Mouse (Mus musculus) erythroid progenitor cell, adult 5-6 weeks (primary cell): Measurements from ENCODE around the gene March4. TPM values are rescaled to one million over a fixed set of nuclear protein-coding genes. Genes with fewer than 3 reads are reported as not detected.

Experiments used
- ATAC-seq: replicated peaks from 2 replicates; pipeline ENCODE4 v1.8.0; 2016; ENCODE audit warnings: moderate number of reproducible peaks, mild to moderate bottlenecking, moderate TSS enrichment, inconsistent platforms; ENCODE audit not compliant: poor library complexity, low FRiP score, severe bottlenecking
- total RNA-seq, 2 experiments: library from RNA; stranded (forward) in 1 of 2; stranded (reverse) in 1 of 2; fragments of 150-400 nt in 1 of 2; fragments of 186-747, 209-891 nt in 1 of 2; gene quantifications; 2 replicates each; pipeline versions ENCODE4 v1.2.3 to v1.2.4; 2015 to 2017; ENCODE audit warnings: low replicate concordance in 2 of 2

The March4 gene
- total RNA-seq, 2 experiments from 2014 or later, result not detected

- no peak for ATAC-seq
Measured at GRCm38 (mm10) chr1:72532926-72533325, 3.8 kb downstream of the March4 start.

DNA sequence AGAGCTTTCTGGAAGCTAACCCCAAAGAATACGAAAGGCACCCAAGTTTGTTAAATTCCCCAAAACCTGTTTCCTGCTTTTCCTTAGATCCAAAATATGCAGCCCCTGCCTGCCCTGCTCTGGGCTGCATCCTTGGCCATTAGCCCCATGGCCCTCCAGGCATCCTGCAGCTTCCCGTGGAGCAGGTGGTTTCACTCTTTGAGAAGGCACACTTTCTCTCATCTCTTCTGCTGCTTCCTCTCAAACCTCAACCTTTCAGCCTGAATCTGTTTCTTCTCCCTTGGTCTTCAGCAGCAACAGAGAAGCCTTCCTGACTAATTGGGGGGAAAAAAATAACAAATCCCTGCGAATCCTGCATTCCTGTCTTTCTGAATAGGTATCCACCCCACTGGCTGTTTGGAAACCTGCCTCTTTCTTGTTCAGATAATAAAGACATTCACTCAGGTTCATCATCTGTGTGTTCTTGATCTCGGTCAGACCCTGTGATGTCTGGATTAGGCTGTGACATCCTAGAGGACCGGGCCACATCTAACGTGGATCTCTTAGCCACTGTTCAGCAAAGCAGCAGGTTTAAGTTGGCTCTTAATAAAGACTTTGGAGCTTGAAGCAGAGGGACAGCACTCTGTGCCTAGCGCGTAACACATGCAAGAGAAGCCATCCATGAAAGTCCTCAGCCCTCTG, 6.1 kb downstream of the March4 start:
- ATAC-seq, result no peak

DNA sequence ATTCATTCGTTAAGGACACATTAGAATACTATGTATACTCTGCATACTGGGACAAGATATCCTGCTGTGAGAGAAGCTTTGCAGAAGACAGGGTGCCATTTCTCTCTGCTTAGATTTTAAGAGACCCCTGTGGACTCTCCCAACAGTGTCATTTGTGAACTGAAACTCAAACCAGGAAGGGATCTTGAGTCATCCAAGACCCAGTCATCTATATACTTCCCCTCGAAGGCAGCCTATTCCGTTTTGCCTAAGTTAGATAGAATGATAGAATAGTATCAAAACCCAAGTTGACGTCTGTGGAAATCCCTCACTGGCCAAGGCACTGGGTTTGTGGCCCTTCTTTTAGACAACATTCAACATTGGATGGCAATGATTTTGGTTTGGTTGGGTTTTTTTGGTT, 7.5 kb downstream of the March4 start:
- ATAC-seq, result no peak

DNA sequence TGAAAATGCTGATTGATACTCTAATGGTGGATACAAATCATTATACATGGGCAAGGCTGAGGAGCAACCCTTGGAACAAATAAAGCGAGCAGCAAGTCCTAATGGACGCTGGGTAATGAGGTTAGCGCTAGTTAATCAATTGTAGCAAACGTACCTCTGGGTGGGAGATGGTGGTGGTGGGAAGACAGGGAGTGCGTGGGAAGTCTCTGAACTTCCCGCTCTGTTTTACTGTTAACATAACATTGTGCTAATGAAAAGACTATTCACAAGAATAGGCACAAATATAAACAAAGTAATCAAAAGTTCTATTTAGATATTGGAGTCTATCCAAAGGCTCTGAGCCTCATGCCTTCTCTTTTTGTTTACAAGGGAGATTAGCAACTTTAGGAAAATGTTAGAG, 13.1 kb downstream of the March4 start:
- no peak for ATAC-seq

GRCm38 (mm10) chr1:72510778-72511520, 25.8 kb downstream of the March4 start:
- ATAC-seq, result no peak

DNA sequence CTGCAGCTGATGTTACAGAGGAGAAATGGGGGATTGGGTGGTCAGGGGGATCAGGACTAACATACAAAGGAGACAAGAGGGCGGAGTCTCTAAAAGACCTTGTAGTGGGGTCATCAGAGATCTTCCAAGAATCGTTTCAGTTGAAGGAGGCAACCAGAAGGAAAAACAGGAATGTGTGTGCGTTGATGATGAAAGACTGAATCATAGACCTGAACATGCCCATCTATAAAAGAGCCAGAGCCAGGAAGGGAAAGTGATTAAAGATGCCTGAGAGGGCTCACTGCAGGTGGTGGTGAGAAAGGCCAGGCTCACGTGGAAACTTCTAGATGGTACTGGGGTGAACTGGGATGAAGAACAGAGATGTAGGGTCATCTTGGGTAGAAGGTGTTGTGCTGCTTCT, 27.2 kb downstream of the March4 start:
- no peak for ATAC-seq

GRCm38 (mm10) chr1:72507670-72508069, 29.1 kb downstream of the March4 start:
- ATAC-seq, result no peak

- no peak for ATAC-seq
Measured at GRCm38 (mm10) chr1:72506202-72506601, 30.5 kb downstream of the March4 start.

GRCm38 (mm10) chr1:72497609-72498008, 39.1 kb downstream of the March4 start:
- no peak for ATAC-seq

DNA sequence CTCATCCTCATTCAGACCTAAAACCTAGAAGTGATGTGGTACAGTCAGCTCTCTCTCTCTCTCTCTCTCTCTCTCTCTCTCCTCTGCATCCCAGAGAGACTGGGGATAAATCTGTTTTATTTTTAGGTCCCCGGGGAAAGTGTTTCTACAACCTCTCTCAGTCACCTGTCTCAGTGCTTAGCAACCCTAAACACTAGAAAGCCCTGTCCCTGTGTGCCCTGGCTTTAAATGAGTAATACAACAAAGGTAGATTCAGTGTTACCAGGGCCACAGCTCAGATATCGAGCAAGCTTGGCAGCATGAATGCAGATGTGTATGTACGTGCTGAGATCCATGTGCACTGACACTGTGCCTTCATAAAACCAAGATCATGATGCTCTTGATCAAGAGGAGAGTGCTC, 43.3 kb downstream of the March4 start:
- ATAC-seq, result no peak

GRCm38 (mm10) chr1:72492666-72493065, 44.1 kb downstream of the March4 start:
- no peak for ATAC-seq

- ATAC-seq, result no peak
Measured at GRCm38 (mm10) chr1:72491307-72491706, 45.4 kb downstream of the March4 start.

DNA sequence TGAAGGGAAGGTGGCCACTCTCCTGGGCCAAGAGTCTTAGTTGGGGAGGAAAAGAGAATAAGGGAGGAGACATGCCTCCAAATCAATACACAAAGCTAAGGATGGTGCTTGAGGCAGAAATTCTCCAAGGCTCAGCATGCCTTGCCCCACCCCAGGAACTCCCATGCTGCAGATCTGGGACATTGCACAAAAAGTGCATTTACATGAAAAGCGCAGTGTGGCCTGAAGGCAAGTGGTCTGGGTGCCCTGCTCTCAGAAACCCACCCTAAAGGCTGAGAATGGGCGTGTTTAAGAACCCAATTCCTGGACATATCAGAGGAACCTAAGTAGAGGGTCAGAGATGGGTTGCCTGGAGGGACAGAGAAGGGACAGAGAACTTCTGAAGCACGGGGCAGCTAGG, 45.9 kb downstream of the March4 start:
- no peak for ATAC-seq

- no peak for ATAC-seq
Measured at GRCm38 (mm10) chr1:72490193-72490592, 46.5 kb downstream of the March4 start.

- no peak for ATAC-seq
Measured at GRCm38 (mm10) chr1:72476594-72476993, 60.1 kb downstream of the March4 start.

DNA sequence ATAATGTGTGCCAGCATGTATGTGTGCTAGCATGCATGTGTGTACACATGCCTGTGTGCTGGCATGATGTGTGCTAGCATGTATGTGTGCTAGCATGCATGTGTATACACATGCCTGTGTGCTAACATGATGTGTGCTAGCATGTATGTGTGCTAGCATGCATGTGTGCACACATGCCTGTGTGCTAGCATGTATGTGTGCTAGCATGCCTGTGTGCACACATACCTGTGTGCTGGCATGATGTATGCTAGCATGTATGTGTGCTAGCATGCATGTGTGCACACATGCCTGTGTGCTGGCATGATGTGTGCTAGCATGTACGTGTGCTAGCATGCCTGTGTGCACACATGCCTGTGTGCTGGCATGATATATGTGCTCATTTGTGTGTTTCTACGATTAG, 67.7 kb downstream of the March4 start:
- no peak for ATAC-seq

- no peak for ATAC-seq
Measured at GRCm38 (mm10) chr1:72468466-72469003, 68.2 kb downstream of the March4 start.

- ATAC-seq, result no peak
Measured at GRCm38 (mm10) chr1:72464926-72465583, 71.7 kb downstream of the March4 start.

DNA sequence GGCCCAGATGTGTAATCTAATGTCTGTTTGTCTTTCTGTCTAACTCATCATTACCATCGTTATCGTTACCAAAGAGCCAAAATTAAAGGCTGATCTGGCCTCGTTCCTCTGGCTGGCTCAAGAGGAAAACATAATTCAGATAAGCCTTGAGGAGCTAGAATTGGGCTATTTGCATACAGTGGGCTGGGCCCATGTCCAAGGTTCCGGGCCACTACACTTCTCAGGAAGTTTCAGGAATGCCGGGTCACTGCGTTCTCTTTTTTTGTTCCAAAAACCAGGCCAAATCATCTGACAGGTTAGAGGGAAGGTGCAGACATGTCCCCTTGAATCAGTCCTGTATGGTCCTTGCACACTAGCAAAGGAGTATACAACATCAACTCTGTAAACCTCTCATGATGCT, 74.2 kb downstream of the March4 start:
- ATAC-seq, result no peak

DNA sequence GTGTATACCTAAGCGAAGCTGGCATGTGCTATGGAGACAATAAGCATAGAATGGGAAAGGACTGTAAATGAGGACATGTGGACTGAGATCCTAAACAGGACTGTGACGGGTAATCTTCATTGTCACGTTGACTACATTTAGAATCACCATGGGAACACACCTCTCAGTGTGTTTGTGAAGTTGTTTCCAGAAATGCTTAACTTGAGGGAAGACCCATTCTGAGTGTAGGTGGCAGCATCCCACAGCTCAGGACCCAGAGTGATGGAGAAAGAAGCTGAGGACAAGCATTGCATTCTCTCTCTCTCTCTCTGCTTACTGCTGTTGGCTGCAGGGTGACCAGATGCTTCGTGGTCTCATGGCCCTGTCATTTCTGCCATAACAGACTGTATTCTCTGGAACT, 79.1 kb downstream of the March4 start:
- no peak for ATAC-seq

DNA sequence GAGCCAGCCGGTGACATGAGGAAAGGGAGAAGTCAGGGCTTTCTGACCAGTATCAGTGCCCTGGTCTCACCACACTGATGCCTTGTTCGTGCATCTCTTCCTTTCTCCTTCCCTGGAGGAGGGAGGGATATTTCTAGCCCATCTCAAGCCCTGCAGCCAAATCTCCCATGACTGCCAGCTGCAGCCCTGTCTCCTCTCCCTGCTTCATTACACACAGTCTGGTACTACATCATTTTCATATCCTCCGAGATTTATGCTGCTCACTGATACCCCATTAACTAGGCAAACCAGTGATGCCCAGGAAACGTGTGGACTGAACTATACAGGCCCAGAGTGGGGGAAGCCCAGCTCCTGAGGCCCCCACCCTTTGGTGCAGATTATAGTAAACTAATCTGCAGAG, 80.8 kb downstream of the March4 start:
- ATAC-seq, result no peak
